15 mouse cellular contexts compared by ENCODE assay signal in genomic region chr3:105483651-105484052, GRCm38 (mm10). TPM values are rescaled to one million over a fixed set of nuclear protein-coding genes. Genes with fewer than 3 reads are reported as not detected.
A peak's percentile ranks its signal among the peaks of the same experiment; 100 is the strongest.
DNase-seq lines count a peak whose midpoint lies in the region; ATAC-seq and TF ChIP-seq lines count a peak whose summit lies in the region.
"Had no signal": no experiment of that assay in that cellular context is flagged by ENCODE, and none has a peak within 500 bp of the region (broad histone marks: within the 10 kb centered on the region; RNA-seq: fewer than 3 reads in every experiment).

No protein-coding gene starts in this region.

- H3K4me2 ChIP-seq in forebrain, embryonic 12.5 days, result no peak overlapping the region
- H3K4me2 ChIP-seq in hindbrain, embryonic 16.5 days (ENCODE audit: low read length), result no peak overlapping the region; the same call in 1 of the 2 replicates
- H3K4me2 ChIP-seq in kidney, embryonic 14.5 days (replicated peaks; ENCODE audit: low read depth, low read length), result no peak overlapping the region
- H3K4me2 ChIP-seq: heart, embryonic 13.5 days; limb, embryonic 15.5 days; lung, embryonic 15.5 days had no signal

- no peak overlapping the region for H3K9ac ChIP-seq in forebrain, embryonic 12.5 days
- no peak overlapping the region for H3K9ac ChIP-seq in hindbrain, embryonic 16.5 days (ENCODE audit: low read depth, low read length)
- no peak overlapping the region for H3K9ac ChIP-seq in kidney, embryonic 14.5 days (ENCODE audit: low read depth, low read length)
- H3K9ac ChIP-seq: heart, embryonic 13.5 days; limb, embryonic 15.5 days; lung, embryonic 15.5 days had no signal

- TF ChIP-seq POLR2A in olfactory bulb, adult 2 months (IDR thresholded peaks at IDR 0.05; ENCODE audit: insufficient read depth, low read depth, low read length), result no peak

- TF ChIP-seq CTCF in olfactory bulb, adult 2 months (IDR thresholded peaks at IDR 0.05; ENCODE audit: insufficient read depth, low read depth, low read length), result no peak

- 0 out of 2 replicates have a peak overlapping the region, but pooled peaks have one; percentile 19 for H3K27ac ChIP-seq in forebrain, embryonic 12.5 days
- no peak overlapping the region for H3K27ac ChIP-seq in hindbrain, embryonic 16.5 days (ENCODE audit: low read depth, low read length)
- 0 out of 2 replicates have a peak overlapping the region, but pooled peaks have one; percentile 4 for H3K27ac ChIP-seq in olfactory bulb, adult 2 months (ENCODE audit: insufficient read depth, low read depth, low read length)
- no peak overlapping the region for H3K27ac ChIP-seq in kidney, embryonic 14.5 days (ENCODE audit: low read depth, low read length)
- H3K27ac ChIP-seq: embryonic facial prominence, embryonic 10.5 days; heart, embryonic 13.5 days; layer of hippocampus, adult 2 months; limb, embryonic 15.5 days; lung, embryonic 15.5 days had no signal

- DNase-seq in cerebellum, postnatal 10 days, result peak; percentile 72 to 83
- DNase-seq in cerebellum, adult 11-12 months, result no peak
- no peak for DNase-seq in layer of hippocampus, adult 11-12 months (ENCODE audit: low spot score)
- no peak for DNase-seq in MN1 (ENCODE audit: low spot score)
- DNase-seq: gastrocnemius, postnatal 36 days; kidney, adult 8-10 months had no signal

- ATAC-seq in forebrain, embryonic 12.5 days (ENCODE audit: low FRiP score), result peak; percentile 56
- peak; percentile 44 for ATAC-seq in hindbrain, embryonic 16.5 days
- ATAC-seq in kidney, embryonic 14.5 days (ENCODE audit: low FRiP score, low TSS enrichment), result no peak

- no peaks in the 10 kb centered on the region for H3K36me3 ChIP-seq in forebrain, embryonic 12.5 days (replicated peaks)
- H3K36me3 ChIP-seq in hindbrain, embryonic 16.5 days (ENCODE audit: control insufficient read depth, insufficient read depth, low read length), result no peaks in the 10 kb centered on the region
- H3K36me3 ChIP-seq in kidney, embryonic 14.5 days (ENCODE audit: control insufficient read depth, insufficient read depth, low read length), result no peaks in the 10 kb centered on the region
- H3K36me3 ChIP-seq: embryonic facial prominence, embryonic 10.5 days; heart, embryonic 13.5 days; limb, embryonic 15.5 days; lung, embryonic 15.5 days had no signal

- no peaks in the 10 kb centered on the region for H3K27me3 ChIP-seq in forebrain, embryonic 12.5 days
- no peaks in the 10 kb centered on the region for H3K27me3 ChIP-seq in hindbrain, embryonic 16.5 days (replicated peaks; ENCODE audit: control insufficient read depth, insufficient read depth, low read length)
- H3K27me3 ChIP-seq in kidney, embryonic 14.5 days (ENCODE audit: control insufficient read depth, insufficient read depth, low read length), result no peaks in the 10 kb centered on the region

- H3K9me3 ChIP-seq in forebrain, embryonic 12.5 days, result no peaks in the 10 kb centered on the region
- H3K9me3 ChIP-seq in hindbrain, embryonic 16.5 days (ENCODE audit: control insufficient read depth, low read length), result no peaks in the 10 kb centered on the region
- H3K9me3 ChIP-seq in kidney, embryonic 14.5 days (ENCODE audit: control insufficient read depth, low read length), result no peaks in the 10 kb centered on the region
- H3K9me3 ChIP-seq: embryonic facial prominence, embryonic 10.5 days; heart, embryonic 13.5 days; limb, embryonic 15.5 days; lung, embryonic 15.5 days had no signal

- H3K4me1 ChIP-seq in forebrain, embryonic 12.5 days, result peaks cover 19% of the 10 kb centered on the region
- peaks cover 24% of the 10 kb centered on the region for H3K4me1 ChIP-seq in hindbrain, embryonic 16.5 days (ENCODE audit: control insufficient read depth, insufficient read depth, low read depth, low read length)
- H3K4me1 ChIP-seq in olfactory bulb, adult 2 months (ENCODE audit: control insufficient read depth, insufficient read depth, low read length), result peaks cover 37% of the 10 kb centered on the region
- peaks cover 6% of the 10 kb centered on the region; the same call in 1 of the 2 replicates for H3K4me1 ChIP-seq in kidney, embryonic 14.5 days (ENCODE audit: control insufficient read depth, insufficient read depth, low read length)
- H3K4me1 ChIP-seq: limb, embryonic 15.5 days; lung, embryonic 15.5 days had no signal

- WGBS in forebrain, embryonic 12.5 days, result 57% methylated on average over 13 of the region's 13 CpGs
- WGBS in hindbrain, embryonic 16.5 days, result 43% methylated on average over 13 of the region's 13 CpGs
- 18% methylated on average over 13 of the region's 13 CpGs for WGBS in olfactory bulb, adult 2 months
- WGBS in kidney, embryonic 14.5 days, result 68% methylated on average over 13 of the region's 13 CpGs

- no peak overlapping the region for H3K4me3 ChIP-seq in forebrain, embryonic 12.5 days (replicated peaks)
- H3K4me3 ChIP-seq in hindbrain, embryonic 16.5 days (ENCODE audit: low read length), result no peak overlapping the region
- H3K4me3 ChIP-seq in olfactory bulb, adult 2 months (ENCODE audit: insufficient read depth, low read depth, low read length), result no peak overlapping the region
- no peak overlapping the region for H3K4me3 ChIP-seq in kidney, embryonic 14.5 days (ENCODE audit: low read length)
- H3K4me3 ChIP-seq: embryonic facial prominence, embryonic 10.5 days; heart, embryonic 13.5 days; layer of hippocampus, adult 2 months; limb, embryonic 15.5 days; lung, embryonic 15.5 days had no signal

RNA-seq across cellular contexts. Expression of gene Kcnd3, which starts 31.5 kb away (rescaled TPM):
- 3.5 and 3.7 TPM in 2 replicates for polyA plus RNA-seq in forebrain, embryonic 12.5 days (2016; fragmentation: Nextera tagmentation; extraction: Ambion mirVana)
- 9.1 TPM in 2 replicates for polyA plus RNA-seq in hindbrain, embryonic 16.5 days (2015; fragmentation: Nextera tagmentation; extraction: Ambion mirVana)
- 42.2 TPM in 1 of 2 replicates, not detected in the other for polyA plus RNA-seq in olfactory bulb, adult 2 months (2012; ENCODE audit: insufficient read depth, insufficient read length, low replicate concordance, missing spikeins)
- 1.5 and 2.8 TPM in 2 replicates for polyA plus RNA-seq in kidney, embryonic 14.5 days (2014; fragmentation: Nextera tagmentation; extraction: Ambion mirVana)

Comparison
In these comparisons a context has a peak if more than half of its experiments do, and no peak if none do; other contexts are left out.
1. DNase-seq: peak in cerebellum, postnatal 10 days (2 of 2); none in cerebellum, adult 11-12 months (single experiment), layer of hippocampus, adult 11-12 months (single experiment) and MN1 (single experiment).
2. H3K27ac ChIP-seq: peak in forebrain, embryonic 12.5 days (single experiment) and olfactory bulb, adult 2 months (single experiment); none in hindbrain, embryonic 16.5 days (single experiment) and kidney, embryonic 14.5 days (single experiment).